Mouse (Mus musculus) liver, adult 2 months (tissue): ENCODE results near the gene Prss27. TPM values are rescaled to one million over a fixed set of nuclear protein-coding genes. Genes with fewer than 3 reads are reported as not detected.

Experiments
- DNase-seq: peaks from one replicate; pipeline ENCODE4 v3.0.0-alpha.2; 2011; ENCODE audit warnings: low read depth, low spot score; ENCODE audit errors: extremely low read depth
- H3K27ac ChIP-seq: fragments of 200-500 bp; replicated peaks from 2 replicates; pipeline ENCODE4 v1.5.1; 2012; ENCODE audit warnings: low read depth, mild to moderate bottlenecking, control low read depth, inconsistent platforms, low read length; ENCODE audit not compliant: insufficient read depth
- H3K27me3 ChIP-seq: fragments of 200-500 bp; 2 replicates; pipeline ENCODE4 v1.6.1; 2012; ENCODE audit warnings: mild to moderate bottlenecking, moderate library complexity, low read length, inconsistent platforms; ENCODE audit not compliant: control insufficient read depth, insufficient read depth
- H3K36me3 ChIP-seq: fragments of 200-500 bp; 2 replicates; pipeline ENCODE4 v1.6.1; 2012; ENCODE audit warnings: low read length, inconsistent platforms; ENCODE audit not compliant: control insufficient read depth, insufficient read depth
- H3K4me1 ChIP-seq: fragments of 200-500 bp; 2 replicates; pipeline ENCODE4 v1.6.1; 2011; ENCODE audit warnings: low read length; ENCODE audit not compliant: control insufficient read depth, insufficient read depth
- H3K4me3 ChIP-seq: fragments of 200-500 bp; 2 replicates; pipeline ENCODE4 v1.5.1; 2011; ENCODE audit warnings: low read depth, mild to moderate bottlenecking, control low read depth, low read length, moderate library complexity; ENCODE audit not compliant: insufficient read depth
- H3K79me2 ChIP-seq: fragments of 200-500 bp; 2 replicates; pipeline ENCODE4 v1.6.1; 2012; ENCODE audit warnings: inconsistent platforms, mild to moderate bottlenecking, low read length, moderate library complexity; ENCODE audit not compliant: control insufficient read depth, insufficient read depth
- H3K9ac ChIP-seq: fragments of 200-500 bp; 2 replicates; pipeline ENCODE4 v1.6.1; 2012; ENCODE audit warnings: low read depth, mild to moderate bottlenecking, control low read depth, inconsistent platforms, low read length
- CTCF ChIP-seq: fragments of 200-500 bp; IDR thresholded peaks from 2 replicates; pipeline ENCODE4 v1.5.1; 2011; ENCODE audit warnings: low read depth, low read length, control low read depth
- POLR2A ChIP-seq: fragments of 200-500 bp; IDR thresholded peaks from 2 replicates; pipeline ENCODE4 v1.6.1; 2011; ENCODE audit warnings: low read length, control low read depth; ENCODE audit not compliant: insufficient read depth; ENCODE audit errors: extremely low read depth
- WGBS: fragments of 180-500 bp; shearing (Covaris S2); methylation state at CpG from one replicate; pipeline ENCODE4 v1.1.7; 2018; 5-methylcytosine and 5-hydroxymethylcytosine counted together
- polyA plus RNA-seq: library from polyadenylated mRNA; depleted of rRNA; stranded (reverse); fragments of >200 nt; gene quantifications from 2 replicates; pipeline ENCODE4 v1.2.3, GENCODE M21; 2012; rRNA removed
- total RNA-seq: library from RNA; depleted of rRNA; stranded (reverse); fragments of >200 nt; gene quantifications from 2 replicates; pipeline ENCODE4 v1.2.3, GENCODE M21; 2014; rRNA removed

Prss27 gene
- total RNA-seq (not detected in 2 replicates), polyA plus RNA-seq (not detected in 2 replicates)

DNA sequence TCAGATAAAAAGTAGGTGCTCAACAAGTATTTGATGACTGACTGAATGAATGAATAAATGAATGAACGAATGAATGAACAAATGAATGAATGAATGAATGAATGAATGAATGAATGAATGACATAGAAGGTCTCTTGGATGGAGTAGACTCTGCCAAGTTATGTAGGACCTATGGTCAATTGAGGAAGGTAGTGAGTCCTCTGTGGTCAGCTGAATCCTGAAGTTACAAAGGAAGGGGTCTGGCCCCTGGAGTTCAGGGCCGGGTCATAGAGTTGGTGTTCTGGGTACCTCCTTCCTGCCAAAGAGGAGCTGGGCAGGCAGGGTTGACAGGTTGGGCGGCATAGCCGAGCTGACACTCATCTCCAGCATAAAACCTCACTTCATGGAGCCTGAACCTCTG is at the start of gene Prss27:
TSS of gene Prss27 (plus strand) at position 301 of the 400 bp plus-strand sequence.
- WGBS: 71% methylated on average over 4 of the region's 4 CpGs
- no peaks in the 10 kb centered on the region for H3K4me1 ChIP-seq
- no peak for DNase-seq
- H3K79me2 ChIP-seq: no peaks in the 10 kb centered on the region
- no peak within 1 kb of the TSS for H3K27ac ChIP-seq
- no peak for TF ChIP-seq CTCF
- TF ChIP-seq POLR2A: no peak
- H3K27me3 ChIP-seq: no peaks in the 10 kb centered on the region
- H3K4me3 ChIP-seq: no peak within 1 kb of the TSS
- H3K36me3 ChIP-seq: no peaks in the 10 kb centered on the region
- no peak within 1 kb of the TSS for H3K9ac ChIP-seq

GRCm38 (mm10) chr17:23989802-23990201 is 48.1 kb upstream of the Prss27 start:
- TF ChIP-seq POLR2A (no peak), CTCF (no peak)
- Histone ChIP-seq H3K27ac (no peak overlapping the region), H3K79me2 (no peaks in the 10 kb centered on the region), H3K27me3 (no peaks in the 10 kb centered on the region), H3K4me1 (no peaks in the 10 kb centered on the region), H3K9ac (no peak overlapping the region), H3K36me3 (no peaks in the 10 kb centered on the region), H3K4me3 (no peak overlapping the region)
- no peak for DNase-seq
- 60% methylated on average over 2 of the region's 2 CpGs for WGBS

GRCm38 (mm10) chr17:23992789-23993553 is 45.0 kb upstream of the Prss27 start:
- no peaks in the 10 kb centered on the region for H3K79me2 ChIP-seq
- no peak overlapping the region for H3K27ac ChIP-seq
- H3K4me3 ChIP-seq: no peak overlapping the region
- no peak overlapping the region for H3K9ac ChIP-seq
- no peak for DNase-seq
- H3K27me3 ChIP-seq: no peaks in the 10 kb centered on the region
- H3K4me1 ChIP-seq: no peaks in the 10 kb centered on the region
- TF ChIP-seq POLR2A (no peak), CTCF (no peak)
- H3K36me3 ChIP-seq: no peaks in the 10 kb centered on the region
- 74% methylated on average over 9 of the region's 9 CpGs for WGBS

DNA sequence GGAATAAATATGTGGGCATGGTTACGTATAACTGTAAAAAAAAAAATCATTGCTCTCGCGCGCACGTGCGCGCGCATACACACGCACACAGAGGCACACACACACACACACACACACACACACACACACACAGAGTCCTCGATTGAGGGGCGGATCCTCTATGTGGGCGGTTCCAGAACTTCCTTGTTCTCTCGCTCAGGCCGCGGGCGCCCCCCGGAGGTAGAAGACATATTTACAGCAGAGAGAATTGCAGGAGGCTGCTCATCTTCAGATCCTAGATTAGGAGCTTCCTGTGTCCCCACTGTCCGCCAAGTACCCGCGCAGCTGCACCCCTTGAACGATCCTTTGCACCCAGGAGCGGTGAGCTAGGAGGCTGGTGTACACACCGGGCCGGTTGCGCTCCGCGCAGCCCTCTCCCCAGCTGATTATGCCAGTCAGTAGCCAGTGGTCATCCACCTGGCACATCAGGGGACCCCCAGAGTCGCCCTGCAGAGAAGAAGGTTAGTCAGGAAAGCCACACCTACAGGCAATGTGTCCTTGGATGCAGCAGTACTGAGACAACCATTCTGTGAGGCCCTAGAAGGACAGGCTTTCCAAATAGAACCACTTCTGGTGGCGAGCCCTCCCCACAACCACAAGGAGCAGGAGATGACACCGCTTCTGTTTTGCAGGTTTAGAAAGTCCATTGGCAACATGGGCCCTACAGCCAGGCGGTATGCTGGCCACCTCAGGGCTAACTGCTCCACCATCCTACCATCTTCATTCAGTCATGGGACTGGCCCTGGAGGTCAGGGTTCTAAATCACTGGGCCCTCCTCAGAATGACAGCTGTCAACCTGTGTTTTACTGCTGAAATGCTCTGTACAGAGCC is 44.1 kb upstream of the Prss27 start:
- Histone ChIP-seq H3K4me3 (no peak overlapping the region), H3K4me1 (no peaks in the 10 kb centered on the region), H3K27ac (no peak overlapping the region), H3K79me2 (no peaks in the 10 kb centered on the region), H3K27me3 (no peaks in the 10 kb centered on the region), H3K9ac (no peak overlapping the region), H3K36me3 (no peaks in the 10 kb centered on the region)
- TF ChIP-seq CTCF (peak; percentile 79), POLR2A (no peak)
- 11% methylated on average over 31 of the region's 31 CpGs for WGBS
- peak; percentile 80 for DNase-seq

DNA sequence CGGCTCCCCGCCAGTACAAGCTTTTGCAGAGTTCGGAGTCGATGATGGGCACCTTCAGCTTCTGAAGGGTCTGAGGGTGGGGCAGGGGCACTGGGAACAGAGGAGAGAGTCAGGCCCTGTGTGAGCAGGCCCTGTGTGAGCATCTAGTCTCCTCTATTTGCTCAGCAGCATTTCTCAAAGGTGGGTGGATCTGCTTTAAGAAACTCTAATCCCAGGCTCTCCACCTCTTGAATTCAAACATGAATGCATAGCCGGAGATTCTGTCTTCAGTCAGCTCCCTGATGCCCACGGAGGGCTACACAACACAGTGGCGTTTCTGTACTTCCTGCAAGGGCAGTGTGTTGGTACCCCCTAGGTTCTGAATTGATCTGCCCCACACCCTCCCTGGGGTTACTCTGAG is 43.3 kb upstream of the Prss27 start:
- Histone ChIP-seq H3K4me3 (no peak overlapping the region), H3K79me2 (no peaks in the 10 kb centered on the region), H3K27ac (no peak overlapping the region), H3K9ac (no peak overlapping the region), H3K36me3 (no peaks in the 10 kb centered on the region), H3K4me1 (no peaks in the 10 kb centered on the region), H3K27me3 (no peaks in the 10 kb centered on the region)
- 73% methylated on average over 7 of the region's 7 CpGs for WGBS
- DNase-seq: no peak
- TF ChIP-seq POLR2A: no peak
- TF ChIP-seq CTCF: no peak

GRCm38 (mm10) chr17:23995421-23995820 is 42.5 kb upstream of the Prss27 start:
- WGBS: 41% methylated on average over 1 of the region's 1 CpGs
- no peak overlapping the region for H3K9ac ChIP-seq
- DNase-seq: no peak

More at GRCm38 (mm10) chr17:23995421-23995820, 42.5 kb upstream of the Prss27 start:
- Histone ChIP-seq H3K27ac (no peak overlapping the region), H3K27me3 (no peaks in the 10 kb centered on the region), H3K4me1 (no peaks in the 10 kb centered on the region), H3K79me2 (no peaks in the 10 kb centered on the region), H3K36me3 (no peaks in the 10 kb centered on the region), H3K4me3 (no peak overlapping the region)
- TF ChIP-seq POLR2A (no peak), CTCF (no peak)
